Mouse (Mus musculus) right cerebral cortex, postnatal 25 days (tissue): ENCODE results near the gene Kansl1l.

Source experiments
- DNase-seq: peaks from one replicate; pipeline ENCODE4 v3.0.0; 2022

The Kansl1l gene

DNA sequence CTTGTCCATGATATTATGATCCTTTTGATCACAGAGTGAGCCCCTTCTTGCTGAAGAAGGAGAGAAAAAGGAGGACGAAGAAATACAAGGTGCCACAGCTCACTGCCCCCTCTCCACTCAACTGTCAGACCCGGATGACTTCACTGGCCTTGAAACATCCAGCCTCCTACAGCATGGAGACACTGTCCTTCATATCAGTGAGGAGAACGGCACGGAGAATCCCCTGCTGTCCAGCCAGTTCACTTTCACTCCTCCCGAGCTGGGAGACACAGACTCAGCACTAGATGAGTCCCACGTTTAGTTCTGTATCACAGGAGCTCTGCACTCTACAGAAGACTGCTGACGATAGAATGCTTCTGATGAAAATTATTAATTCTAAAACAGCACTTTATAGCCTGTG is 122.1 kb downstream of the Kansl1l start:
- DNase-seq, result no peak

DNA sequence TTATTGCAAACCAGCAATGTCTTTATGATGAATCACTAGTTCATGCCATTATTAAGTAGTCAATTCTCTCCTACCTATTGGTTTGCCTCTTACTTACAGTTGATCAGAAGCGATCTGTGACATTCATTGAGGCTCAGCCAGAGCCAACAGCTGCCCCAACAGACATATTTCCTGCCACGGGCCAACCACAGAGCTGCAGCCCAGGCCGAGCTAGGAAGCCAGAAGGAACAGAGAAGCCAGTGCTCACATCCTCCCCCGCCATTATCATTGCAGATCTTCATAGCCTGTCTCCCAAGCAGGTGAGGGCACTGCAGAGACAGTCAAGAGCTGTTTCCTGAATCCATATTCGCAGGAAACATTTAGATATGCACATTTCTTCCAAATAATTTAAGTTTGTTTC is 123.1 kb downstream of the Kansl1l start:
- no peak for DNase-seq

DNA sequence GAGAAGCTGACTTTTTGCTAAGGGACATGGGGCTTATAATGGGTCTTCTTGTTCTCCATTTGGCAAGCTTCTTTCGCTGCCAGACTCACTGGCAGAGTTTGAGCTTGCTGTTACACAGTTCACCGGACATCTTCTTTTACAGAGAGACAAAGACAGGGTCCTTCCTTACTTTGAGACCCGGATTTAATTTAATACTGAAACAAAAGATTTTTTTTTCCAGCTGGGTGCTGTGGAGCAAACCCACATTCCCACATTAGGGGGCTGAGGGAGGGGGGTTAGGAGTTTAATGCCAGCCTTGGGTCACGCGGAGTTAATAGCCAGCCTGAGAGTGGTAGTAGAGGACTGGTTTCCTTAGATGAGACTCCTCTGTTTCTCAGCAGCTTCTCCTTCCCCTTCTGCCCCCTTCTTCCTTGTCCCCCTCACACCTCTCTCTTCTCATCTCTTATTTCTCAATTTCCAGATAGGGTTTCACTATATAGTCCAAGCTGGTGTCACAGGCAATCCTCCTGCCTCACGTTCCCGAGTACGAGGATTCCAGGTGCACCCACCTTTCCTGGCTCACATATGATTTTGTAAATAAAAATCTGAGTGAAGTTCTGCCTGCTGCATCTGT is 124.5 kb downstream of the Kansl1l start:
- DNase-seq, result no peak

DNA sequence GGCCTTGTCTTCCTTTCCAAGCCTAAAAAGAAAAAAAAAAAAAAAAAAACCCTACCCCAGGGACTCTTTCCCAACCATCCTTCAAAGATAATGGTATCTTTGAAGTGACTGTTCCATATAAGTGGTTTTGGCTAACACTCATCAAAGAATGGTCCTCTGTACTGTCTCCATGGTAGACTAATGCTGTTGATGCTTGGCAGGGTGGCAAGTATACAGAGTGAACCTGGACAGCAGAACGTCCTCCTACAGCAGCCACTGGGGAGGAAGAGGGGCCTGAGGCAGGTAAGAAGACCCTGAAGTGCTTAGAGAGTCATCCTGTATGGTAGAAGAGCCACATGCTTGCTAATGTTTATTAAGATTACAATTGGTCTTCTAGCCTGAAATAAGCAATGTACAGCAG is 125.1 kb downstream of the Kansl1l start:
- no peak for DNase-seq

DNA sequence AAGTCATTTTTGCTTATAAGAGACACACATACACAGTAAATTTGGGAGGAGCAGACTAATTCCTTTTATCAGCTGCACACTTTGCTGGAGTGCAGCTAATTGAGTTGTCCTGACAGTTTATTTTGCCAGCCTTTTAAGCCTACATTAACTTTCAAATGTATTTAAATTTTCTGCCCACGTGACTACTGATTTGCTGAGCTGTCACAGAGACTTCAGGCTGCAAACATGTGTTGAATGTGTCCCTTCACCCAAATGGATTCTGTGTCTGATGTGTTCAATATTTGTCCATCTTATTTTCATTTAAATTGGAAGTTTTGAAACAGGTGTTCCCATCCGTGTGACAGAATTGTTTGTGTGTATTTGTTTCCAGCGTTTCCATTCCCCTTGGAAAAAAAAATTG is 125.6 kb downstream of the Kansl1l start:
- no peak for DNase-seq

DNA sequence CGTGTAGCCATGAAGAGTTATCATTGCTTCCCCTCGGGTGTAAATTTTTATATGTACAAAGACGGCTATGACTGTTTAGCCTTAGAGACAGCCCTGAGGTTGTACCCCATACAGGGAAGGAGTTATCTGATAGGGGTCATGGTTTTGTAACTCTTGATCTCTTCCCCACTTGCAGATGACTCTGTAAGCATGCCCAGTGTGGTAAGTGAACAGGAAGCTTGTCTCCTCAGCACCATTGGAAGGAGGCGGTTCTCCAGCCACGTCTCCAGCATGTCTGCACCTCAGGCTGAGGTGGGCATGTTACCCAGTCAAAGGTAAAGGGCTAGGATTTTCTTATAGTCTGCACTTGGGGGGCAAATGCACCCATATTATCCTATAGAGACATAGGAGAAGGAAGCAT is 134.4 kb downstream of the Kansl1l start:
- DNase-seq, result no peak

DNA sequence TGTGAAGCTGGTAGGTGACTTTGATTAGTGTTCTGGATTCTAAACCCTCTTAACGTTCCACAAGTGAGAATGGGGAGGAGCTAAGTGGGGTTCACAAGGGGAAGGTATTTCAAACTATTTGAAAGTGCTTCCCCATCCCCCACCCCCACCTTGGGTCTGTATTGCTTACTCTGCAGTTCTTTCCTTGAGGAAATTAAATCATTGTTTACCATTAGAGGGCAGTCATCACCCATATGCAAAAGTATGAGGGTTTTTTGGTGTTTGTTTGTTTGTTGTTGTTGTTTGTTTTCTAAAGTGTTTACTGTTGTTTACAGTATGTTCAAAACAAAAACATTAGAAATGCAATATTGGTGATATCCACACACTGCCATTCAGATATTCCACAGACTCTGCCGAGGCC is 138.7 kb downstream of the Kansl1l start:
- DNase-seq, result no peak

DNA sequence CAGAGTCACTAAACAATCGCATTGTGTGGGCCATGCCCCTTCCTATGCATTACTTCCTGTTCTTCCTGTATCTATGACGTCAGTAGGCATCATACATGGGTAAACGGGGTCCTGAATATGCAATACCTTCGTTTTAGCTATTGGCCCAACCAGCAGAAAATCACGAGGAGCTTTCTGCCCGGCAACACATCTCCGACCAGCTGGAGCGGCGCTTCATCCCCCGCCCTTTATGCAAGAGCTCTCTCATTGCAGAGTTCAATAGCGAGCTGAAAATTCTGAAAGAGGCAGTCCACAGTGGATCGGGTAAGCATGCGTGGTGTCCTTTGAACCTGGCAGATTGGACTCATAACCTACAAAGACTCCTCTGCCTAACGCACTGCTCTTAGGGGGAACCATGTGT is 139.4 kb downstream of the Kansl1l start:
- no peak for DNase-seq

DNA sequence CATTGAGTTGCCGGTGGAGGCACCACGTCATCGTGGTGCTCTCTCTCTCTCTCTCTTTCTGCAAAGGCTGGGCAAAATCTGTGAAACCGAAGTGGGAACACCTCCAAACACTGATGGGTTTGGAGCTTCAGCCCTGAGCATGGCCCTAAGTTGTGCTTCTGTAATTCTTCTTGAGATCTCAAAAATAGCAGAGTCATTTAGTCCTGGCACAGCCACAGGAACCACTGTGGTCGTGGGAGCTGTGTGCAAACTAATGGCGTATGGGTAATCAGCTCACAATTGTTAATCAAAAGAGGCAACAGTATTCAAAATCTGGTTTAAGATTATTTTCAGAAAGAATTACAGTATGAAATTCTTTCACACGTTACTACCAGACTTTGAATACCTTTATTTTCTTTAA is 144.6 kb downstream of the Kansl1l start:
- DNase-seq, result no peak

DNA sequence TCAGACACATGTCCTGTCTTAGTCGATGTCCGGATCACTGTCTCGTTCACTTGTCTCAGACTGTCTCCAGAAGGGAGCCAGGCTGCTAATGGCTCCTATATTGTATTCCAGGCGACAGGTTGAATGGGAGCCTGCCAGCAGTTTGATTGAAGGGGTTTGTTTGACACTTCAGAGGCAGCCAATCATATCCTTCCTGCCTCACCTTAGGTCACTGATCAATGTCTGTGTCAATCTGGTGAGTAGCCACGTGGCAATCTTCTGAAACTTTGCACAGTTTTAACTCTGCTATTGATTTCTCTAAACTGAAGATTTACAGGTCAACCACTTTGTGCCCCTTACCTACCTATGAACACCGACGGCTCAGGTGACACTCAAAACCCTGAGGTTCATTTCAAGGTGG is 145.9 kb downstream of the Kansl1l start:
- no peak for DNase-seq
